Mouse (Mus musculus) cerebellum, adult 18-20 months (tissue): ENCODE measurements around the gene Mettl18.
"Not testable (repeated sequence)": the region's sequence is repeated elsewhere in the genome, so short reads cannot be mapped to it uniquely, and the experiment has no call there.

Experiments
- DNase-seq, 2 experiments: peaks; one replicate each; pipeline ENCODE4 v3.0.0; 2021

Mettl18 gene

DNA sequence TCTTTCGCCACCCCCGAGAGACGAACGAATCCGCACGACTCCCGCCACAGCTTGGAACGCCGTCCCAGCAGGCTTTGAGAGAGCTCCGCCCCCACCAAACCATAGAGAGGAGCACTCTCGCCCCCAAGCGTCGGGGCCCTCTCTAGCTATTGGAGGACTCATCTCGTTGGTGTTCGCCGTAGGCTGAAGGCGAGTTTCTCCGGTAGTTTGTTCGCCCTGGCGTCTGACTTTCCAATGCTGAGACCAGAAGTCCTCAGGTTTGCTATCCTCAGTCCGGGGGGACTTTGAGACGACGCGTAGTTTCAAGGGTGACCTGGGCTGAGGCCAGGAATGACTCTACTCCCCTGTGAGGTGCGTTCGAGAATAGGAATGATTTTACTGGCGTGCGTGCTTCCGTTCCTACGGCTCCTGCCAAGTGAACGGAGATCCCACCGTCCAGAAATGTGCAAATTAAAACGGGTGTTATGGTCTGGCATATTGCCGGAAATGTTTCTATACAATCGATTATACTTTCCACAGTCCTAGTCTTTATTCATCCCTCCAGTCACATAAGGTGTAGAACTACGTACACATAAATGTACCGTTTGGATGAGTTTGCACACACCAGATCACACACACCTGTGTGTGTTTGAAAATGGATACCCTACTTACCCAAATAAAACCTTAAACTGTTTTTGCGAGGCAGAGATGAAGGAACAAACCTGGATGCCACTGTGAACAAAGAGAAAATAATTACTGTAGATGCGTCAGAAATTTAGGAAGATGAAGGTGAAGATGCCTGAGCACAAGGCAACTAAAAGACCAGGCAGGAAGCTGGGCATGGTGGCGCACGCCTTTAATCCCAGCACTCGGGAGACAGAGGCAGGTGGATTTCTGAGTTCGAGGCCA, at the start of gene Mettl18, which contains the start of gene BC055324:
Gene Mettl18 (plus strand): TSS at position 169 of the 888 bp plus-strand sequence.
Gene BC055324 (minus strand): TSS at position 76 of the 888 bp plus-strand sequence.
- DNase-seq = peak; percentile 89 to 91

DNA sequence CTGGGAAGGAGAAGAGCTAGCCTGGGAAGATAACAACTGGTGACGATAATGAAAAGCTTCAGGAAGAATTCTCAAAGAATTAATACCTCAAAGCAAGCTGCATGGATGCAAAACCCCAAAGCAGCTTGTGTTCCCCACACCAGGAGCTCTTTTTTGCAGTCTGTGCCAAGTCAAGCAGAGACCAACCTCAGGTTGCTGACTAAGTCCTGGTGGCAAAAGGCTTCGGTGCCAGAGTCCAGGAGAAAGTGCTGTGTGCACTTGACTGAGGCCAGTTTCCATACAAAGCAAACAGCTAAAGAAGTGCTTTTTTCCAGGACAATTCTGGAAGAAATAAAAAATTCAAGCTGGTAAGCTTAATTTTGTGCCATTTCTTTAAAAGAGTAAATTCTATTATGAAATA, 41.3 kb upstream of the Mettl18 start:
- no peak for DNase-seq

DNA sequence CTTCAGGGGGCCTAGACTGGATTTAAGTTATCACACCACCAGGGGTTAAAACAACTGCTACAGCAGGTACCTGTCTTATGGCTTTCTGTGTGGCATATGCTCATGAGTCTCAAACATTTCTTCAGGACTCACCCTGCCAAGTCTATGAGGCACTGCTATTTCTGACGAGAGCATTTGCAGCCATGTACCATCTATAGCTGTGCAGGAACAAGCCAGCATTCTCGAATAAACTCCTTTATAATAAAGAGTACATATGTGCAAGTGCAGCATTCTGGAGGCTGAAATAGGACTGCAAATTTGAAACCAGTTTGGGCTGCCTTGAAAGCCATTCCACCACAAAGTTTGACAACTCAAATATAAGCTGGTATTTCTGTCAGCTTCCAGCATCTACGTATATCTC, 36.7 kb upstream of the Mettl18 start:
- no peak for DNase-seq

DNA sequence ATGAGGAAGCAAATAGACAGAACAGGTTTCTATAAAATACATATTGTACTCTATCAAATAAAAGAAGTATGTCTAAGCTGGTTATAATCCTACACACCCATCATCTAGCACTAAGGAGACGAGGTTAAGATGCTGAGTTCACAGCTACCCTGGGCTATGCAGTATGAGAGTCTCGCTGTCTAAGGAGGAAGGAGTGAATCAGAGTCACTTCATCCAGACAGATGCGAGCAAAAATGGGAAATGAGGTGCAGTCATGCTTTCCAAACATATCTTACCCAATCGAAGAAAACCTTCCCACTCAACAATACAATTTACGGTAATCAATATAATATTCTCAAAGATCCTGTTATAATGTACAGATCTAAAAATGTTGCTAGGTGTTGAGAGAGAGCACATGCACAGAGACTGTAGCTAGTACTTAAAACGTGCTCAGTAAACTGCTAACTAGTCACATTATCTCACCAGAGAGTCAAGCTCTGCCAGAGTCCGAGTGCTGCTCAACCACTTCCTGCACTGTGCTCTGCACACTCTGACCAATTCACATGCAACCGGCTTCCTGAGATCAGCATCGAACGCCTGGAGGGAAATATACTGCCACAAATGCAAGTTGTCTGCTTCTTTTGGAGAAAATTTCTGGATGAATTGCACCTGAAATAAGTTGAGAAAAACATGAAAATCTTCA, 30.5 kb upstream of the Mettl18 start:
- no peak for DNase-seq

DNA sequence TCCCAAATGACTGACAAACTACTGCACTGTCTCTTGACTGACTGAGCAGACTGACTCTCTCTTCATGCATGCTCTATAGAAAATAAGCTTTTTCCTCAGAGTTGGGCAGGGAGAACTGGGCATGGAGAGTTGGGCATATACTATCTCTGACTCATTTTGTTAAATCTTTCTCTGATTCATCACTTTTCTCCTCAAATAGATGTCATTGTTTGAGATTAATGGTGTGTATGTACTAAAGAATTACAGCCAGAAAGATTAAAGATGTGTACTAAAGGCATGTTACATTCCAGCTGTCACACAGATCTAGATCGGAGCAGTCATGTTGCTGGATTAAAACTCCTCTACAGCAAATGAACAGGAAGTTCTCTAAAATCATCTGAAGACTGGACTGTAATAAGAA, 20.2 kb upstream of the Mettl18 start:
- no peak for DNase-seq

DNA sequence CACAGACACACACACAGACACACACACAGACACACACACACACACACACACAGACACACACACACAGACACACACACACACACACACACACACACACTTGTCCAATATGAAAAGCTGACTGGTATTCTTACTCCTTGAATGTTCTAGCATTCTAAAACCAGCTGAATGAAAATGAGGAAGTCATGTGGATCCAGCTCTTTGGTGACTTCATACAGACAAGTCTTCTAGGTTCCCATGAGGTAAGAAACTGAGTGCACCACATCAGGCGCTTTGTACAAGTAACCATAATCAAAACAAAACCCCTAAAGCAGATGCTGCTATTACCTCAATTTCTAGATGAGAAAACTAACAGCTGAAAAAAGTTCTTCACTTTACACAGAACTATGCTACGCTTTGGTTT, 19.6 kb upstream of the Mettl18 start:
- no peak for DNase-seq

DNA sequence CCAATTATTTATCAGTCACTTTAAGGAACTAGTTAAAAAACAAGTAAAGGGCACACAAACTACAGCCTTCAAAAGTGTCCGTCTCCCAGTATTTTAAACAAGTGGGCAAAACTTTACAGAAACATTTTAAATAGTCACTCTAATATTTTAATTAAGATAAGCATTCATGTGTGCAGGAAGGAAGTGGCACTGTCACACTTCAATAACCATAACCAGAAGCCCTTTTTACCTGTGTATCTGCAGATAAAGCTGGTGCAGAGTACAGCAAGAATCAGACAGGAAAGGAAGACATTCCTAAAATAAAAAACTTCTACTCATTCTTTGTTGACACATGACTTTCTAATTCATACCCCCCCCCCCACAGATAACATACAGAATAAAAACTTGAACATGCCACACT, 18.2 kb upstream of the Mettl18 start:
- DNase-seq = no peak

DNA sequence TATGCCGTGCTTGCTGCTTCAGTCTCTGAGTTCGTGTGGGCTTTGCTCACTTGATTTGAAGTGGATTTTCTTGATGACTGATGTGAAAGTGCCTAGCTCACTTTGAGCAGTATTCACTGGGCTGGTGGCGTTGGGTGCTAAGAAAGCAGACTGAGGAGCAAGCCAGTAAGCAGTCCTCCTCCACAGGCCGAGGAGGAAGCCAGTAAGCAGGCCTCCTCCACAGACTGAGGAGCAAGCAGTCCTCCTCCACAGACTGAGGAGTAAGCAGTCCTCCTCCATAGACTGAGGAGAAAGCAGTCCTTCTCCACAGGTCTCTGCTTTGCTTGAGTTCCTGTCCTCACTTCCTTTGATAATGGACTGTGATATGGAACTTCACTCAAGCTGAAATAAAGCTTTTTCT, 2.3 kb upstream of the Mettl18 start:
- DNase-seq = no peak

DNA sequence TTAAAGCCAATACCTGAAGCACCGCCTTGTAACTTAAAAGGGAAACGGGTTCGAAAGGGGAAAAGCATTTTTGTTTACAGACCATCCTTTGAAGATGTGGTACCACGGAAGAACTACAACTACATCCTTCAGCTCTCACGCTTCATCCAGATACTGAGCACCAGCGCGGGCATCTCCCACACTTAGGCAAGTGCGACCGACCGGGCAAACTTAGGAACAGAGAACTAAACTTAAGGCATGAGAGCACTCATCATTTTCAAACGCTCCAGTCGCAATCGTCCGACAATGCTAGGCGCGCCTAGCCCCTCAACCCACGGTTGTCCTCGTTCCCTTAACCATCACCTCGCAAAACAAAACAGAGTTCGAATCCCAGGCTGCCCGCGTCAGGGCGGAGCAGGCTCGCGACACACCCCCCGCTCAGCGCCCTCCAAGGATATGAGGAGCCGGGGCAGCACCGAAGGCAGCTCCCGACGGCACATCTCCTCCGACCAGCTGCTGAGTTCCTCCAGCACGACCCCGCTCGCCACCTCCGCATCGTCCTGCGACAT, 442 bp upstream of the Mettl18 start:
- DNase-seq = no peak

DNA sequence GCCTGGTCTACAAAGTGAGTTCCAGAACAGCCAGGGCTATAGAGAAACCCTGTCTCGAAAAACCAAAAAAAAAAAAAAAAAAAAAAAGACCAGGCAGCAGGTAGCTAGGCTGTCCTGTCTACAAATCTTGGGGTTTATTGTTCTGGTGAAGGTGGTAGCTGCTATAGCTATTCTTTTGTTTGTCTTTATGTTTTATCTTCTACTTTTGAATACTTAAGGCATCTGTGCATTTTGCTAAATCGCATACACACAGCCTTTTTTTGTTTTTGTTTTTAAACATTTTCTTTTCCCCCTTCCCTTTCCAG, 872 bp downstream of the Mettl18 start:
- no peak for DNase-seq

DNA sequence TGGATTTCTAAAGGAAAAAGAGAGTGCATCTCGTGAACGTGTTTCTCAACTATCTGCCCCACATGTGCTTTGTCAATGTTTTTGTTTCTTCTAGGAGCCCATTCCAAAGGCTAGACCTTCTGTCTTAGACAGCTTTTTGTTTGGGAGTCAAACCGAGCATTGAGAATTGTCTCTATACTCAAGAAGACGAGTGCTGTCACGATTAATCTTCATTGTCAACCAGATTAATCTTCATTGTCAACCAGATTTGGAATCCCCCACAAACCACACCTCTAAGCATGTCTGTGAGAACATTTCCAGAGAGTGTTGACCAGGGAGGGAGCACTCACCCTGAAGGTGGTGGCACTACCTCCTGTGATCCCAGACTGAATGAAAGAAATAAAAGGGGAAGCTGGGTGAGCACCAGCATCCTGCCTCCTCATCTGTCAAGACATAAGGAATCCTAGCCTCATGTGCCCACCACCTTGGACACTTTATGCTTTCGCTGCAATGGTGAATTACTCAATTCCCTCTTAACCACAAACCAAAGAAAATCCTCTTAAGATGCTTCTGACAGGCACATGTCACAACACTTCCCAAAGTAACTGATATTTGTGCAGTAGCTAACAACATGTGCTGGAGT, 7.3 kb downstream of the Mettl18 start:
- no peak for DNase-seq

DNA sequence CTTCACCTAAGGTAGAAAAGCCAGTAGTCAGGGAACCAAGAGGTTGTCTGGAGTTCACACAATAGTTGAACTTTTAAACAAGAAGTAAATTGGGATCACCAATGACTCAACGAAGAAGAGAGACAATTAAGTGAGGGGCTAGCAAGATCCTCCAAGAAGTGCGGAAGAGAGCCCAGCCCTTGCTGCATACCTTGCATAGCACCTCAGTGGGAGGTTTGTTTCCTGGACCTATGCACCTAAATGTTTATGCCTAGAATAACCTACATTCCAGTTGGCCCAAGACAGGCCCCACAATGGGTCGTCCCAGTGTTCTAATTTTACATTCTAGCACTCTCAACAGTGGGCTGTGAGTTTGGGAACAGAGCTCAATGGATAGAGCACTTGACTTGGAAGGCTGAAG, 9.6 kb downstream of the Mettl18 start:
- DNase-seq = no peak

DNA sequence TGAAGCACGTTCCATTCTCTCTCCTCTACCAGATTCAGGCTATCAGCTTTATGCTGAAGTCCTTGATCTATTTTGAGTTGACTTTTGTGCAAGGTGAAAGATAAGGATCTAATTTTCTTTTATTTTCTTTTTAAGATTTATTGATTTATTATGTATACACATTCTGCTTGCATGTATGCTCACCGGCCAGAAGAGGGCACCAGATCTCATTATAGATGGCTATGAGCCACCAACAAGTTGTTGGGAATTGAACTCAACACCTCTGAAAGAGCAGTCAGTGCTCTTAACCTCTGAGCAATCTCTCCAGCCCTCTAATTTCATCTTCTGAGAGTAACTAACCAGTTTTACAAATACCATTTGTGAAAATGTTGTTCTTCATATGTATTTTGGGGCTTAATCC, 14.5 kb downstream of the Mettl18 start:
- DNase-seq = no peak

DNA sequence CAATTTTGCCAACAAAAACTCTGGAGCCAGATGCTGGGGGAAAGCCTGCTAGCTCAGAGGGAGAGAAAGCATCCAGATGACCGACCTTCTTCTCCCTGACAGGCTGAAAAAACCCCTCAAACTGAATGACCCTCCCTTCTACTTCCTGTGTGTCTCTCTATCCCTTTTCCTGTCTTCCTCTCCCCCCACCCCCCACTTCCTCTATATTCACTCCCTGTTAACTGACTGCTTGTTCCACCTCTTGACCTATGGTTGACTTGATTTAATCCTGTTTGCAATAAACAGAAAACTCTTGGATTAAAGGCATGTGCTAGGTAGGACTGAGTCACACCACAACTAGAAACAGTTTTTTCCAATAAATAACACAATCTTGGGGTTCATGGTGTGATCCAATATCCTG, 19.9 kb downstream of the Mettl18 start:
- DNase-seq = no peak

DNA sequence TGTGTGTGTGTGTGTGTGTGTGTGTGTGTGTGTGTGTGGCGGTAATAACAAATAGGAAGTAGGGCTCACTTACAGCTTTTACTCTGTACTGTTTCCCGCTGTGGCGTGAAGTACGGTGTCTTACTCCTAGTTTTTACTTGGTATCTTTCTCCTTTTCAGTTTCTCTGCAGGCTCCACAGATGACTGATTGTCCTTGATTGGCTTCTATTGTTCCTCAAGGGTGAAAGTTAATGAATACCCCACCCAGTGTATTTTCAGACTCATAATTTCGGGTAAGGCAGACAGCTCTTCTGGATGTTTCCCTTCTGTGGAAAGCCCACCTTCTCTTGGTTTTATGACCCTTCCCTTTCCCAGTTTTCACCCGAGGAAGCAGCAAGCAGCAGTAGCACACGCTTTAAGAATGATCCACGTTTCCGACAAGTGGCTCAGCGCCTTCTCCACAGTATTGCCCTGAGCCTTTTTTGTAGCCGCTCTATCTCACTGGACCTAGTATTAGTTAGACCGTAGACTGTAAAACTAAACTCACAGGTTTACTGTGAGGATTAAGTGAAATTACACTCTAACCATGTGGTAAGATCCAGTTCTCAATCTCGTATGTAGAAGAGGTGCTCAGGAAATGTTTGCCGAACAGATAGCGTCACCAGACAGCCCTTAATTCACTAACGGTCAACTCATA, 23.7 kb downstream of the Mettl18 start:
- DNase-seq = no peak

DNA sequence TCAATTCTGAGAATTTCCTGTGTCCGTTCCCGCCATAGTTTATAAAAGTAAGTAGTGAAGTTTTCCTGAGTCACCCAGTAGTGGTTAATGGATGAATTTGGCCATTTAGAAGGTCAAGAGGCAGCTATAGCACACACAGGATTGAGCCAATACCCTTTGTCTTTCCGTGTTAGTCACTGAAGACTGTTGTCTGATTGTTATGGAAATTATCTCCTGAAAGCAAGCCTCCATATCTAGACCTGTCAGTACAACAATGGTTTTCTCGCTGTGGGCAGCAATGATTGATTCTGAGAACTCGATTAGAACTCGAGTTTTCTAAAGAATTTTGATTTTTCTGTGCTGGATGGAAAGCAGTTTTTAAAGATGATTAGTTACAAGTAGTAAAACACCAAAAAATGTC, 25.1 kb downstream of the Mettl18 start:
- no peak for DNase-seq

DNA sequence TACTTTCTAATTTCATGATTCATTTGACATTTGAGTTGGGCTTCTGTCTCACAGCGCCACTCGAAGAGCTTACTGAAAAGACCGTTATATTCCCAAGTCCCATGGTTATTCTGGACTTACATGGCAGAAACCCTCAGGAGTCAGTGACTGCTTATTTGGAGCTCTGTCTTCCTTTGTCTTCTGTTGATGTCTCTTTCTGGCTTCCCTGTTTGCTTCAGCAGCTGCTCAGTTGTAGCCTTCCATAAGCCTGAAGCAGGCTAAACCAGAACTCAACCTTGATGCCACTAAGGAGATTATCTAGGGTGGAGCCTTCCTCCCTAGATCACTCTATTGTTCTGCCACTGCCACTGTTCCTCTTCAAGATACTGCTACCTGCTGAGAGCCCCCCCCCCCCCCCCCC, 26.1 kb downstream of the Mettl18 start:
- DNase-seq = not testable (repeated sequence)

DNA sequence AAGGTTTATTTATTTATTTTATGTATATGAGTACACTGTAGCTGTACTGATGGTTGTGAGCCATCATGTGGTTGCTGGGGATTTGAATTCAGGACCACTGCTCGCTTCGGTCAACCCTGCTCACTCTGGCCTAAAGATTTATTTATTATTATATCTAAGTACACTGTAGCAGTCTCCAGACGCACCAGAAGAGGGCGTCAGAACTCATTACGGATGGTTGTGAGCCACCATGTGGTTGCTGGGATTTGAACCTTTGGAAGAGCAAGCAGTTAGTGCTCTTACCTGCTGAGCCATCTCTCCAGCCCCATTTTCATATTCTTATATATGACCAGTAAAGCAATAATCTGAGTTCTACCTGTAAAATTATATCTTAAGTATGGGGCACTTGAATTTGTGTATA, 27.4 kb downstream of the Mettl18 start:
- not testable (repeated sequence) for DNase-seq

DNA sequence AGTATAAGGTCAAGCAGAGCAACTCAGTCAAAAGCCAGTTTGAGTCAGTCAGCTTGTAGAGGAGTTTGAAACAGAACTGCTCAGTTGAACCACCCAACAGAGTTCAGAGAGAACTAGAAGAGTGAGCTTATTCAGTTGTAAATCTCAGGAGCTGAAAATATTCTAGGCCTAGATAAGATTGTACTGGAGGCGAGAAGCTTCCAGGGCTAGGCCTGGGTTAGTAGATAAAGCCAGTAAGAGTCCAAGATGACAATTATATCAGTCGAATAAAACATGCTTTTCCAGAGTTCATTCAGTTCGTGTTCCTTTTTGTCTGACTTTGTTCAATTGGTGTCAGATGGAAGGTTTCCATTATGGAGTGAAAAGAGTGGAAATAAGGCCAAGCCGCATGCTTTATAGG, 31.0 kb downstream of the Mettl18 start:
- DNase-seq = no peak

DNA sequence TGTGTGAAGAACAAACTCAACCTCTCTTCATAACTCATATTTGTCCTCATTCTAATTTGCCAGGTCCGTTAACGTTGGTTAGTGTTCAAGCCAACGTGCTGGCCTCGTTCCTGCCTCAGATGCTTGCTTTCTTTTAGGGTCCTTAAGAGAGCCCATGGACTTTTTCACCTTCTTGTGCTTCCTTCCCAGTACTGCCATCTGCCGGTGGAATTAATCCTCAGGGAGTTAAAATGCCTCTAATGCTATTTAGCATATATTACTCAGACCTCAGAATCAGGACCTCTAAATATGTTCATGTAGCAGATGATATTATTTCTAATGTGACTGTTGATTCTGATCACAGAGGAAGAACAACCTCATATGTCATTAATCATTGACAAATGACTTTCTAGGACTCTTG, 32.7 kb downstream of the Mettl18 start:
- DNase-seq = peak in 1 of 2 experiments; percentile 4

DNA sequence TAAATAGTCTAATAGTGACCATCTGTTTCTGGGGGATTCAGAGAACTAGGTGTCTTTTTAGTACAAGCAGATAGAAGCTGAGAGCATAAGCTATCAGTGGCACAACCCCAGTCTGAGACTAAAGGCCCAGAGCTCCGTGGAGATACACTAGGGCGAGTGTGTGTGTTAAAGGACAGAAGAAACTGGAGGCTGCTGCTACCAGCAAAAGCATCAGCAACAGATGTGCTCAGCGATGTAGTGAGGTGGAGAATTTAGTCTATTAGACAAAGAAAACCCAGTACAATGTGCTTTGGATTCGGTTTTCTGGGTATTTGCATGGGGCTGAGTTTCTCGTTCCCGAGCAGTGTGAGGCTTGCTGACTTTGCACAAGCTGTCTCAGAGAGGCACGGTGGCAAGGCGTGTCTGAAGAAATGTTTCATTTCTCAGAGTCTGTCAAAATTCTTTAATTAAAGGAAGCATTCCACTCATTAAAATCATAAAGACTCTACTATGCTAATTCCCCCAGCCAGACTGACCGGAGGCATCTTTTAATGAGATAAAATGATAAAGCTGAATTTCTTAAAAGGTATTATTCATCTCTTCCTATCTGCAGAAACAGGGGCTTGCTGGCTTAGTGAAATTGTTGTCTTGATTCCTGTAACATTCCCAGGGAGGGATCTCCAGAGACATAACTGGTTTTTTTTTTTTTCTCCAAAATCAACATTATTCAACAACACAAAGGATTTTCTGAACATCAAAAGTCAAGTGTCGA, 45.9 kb downstream of the Mettl18 start:
- no peak for DNase-seq

DNA sequence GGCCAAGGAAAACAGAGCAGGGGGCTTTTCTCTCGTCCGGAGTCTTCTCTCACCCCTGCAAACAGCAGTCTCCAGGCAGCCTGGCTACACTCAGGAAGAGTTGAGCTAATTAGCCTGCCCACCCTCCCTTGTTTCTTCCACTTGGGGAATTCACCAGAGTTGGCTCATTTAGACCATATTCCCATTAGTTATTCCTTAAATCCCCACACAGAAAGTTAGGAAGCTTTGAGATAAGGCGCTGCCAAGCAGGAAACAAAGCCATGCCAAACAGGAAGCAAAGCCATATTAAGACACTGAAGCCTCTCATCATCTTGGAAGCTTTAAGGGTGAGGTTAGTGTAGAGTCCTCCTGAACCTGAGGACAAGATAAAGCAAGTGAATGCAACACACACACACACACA, 48.9 kb downstream of the Mettl18 start:
- no peak for DNase-seq
